Mouse (Mus musculus): ENCODE results near the gene Slc20a1.

DNA sequence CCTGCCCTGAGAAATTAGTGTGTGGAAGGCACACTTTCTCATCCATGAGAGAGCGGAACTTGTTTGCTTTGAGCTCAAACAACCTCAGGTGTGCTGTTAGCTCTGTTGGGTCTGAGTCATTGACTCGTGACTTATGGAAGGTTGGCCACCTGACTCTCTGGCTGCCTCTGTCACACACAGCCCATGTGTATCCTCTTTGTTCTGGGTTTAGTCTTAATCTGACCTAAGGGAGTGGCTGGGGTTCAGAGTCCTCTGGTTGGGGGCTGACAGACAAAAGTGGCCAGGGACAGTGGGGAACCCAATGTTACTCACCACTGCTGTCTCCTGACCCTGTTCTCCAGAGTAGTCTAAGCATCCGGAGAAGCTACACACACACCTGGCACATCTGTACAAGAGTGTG lies 59.5 kb downstream of the Slc20a1 start:
- TF ChIP-seq POLR2A (IDR thresholded peaks at IDR 0.05; ENCODE audit: borderline replicate concordance, extremely low read depth, insufficient read depth, insufficient read length, poor library complexity, severe bottlenecking) (no peak), CTCF (IDR thresholded peaks at IDR 0.05; ENCODE audit: borderline replicate concordance, extremely low read depth, insufficient read depth, insufficient read length) (no peak)

Measured in brain, embryonic 14.5 days (tissue).